Comparison of ENCODE assay signal across 8 mouse cellular contexts in genomic region chr13:12565621-12566390, GRCm38 (mm10). TPM values are rescaled to one million over a fixed set of nuclear protein-coding genes. Genes with fewer than 3 reads are reported as not detected.
DNase-seq lines count a peak whose midpoint lies in the region; ATAC-seq and TF ChIP-seq lines count a peak whose summit lies in the region.

Gene Ero1lb (plus strand): TSS chr13:12565874.

- TF ChIP-seq CTCF in bone marrow, adult 2 months (IDR thresholded peaks at IDR 0.05; ENCODE audit: control insufficient read depth, insufficient read depth, low read length) = no peak

- H3K4me2 ChIP-seq in embryonic facial prominence, embryonic 15.5 days (replicated peaks) = peak within 1 kb of the TSS; percentile 91
- H3K4me2 ChIP-seq in kidney, embryonic 14.5 days (replicated peaks; ENCODE audit: low read depth, low read length) = peak within 1 kb of the TSS; percentile 97
- H3K4me2 ChIP-seq in limb, embryonic 15.5 days = peak within 1 kb of the TSS; percentile 87

- peak within 1 kb of the TSS; percentile 65 for H3K9ac ChIP-seq in embryonic facial prominence, embryonic 15.5 days
- H3K9ac ChIP-seq in kidney, embryonic 14.5 days (ENCODE audit: low read depth, low read length) = peak within 1 kb of the TSS; percentile 68
- peak within 1 kb of the TSS; percentile 64 for H3K9ac ChIP-seq in limb, embryonic 15.5 days

- H3K9me3 ChIP-seq in embryonic facial prominence, embryonic 15.5 days (replicated peaks) = no peaks in the 10 kb centered on the region
- H3K9me3 ChIP-seq in kidney, embryonic 14.5 days (ENCODE audit: control insufficient read depth, low read length) = no peaks in the 10 kb centered on the region
- H3K9me3 ChIP-seq in limb, embryonic 15.5 days = no peaks in the 10 kb centered on the region

- peak within 1 kb of the TSS; percentile 93 for H3K4me3 ChIP-seq in bone marrow, adult 2 months (replicated peaks; ENCODE audit: control insufficient read depth, low read depth, low read length)
- H3K4me3 ChIP-seq in embryonic facial prominence, embryonic 15.5 days (replicated peaks) = peak within 1 kb of the TSS; percentile 80
- peak within 1 kb of the TSS; percentile 75 for H3K4me3 ChIP-seq in kidney, embryonic 14.5 days (ENCODE audit: low read length)
- peak within 1 kb of the TSS; percentile 80 for H3K4me3 ChIP-seq in limb, embryonic 15.5 days

- H3K27ac ChIP-seq in bone marrow, adult 2 months (ENCODE audit: control insufficient read depth, insufficient read depth, low read depth, low read length, poor library complexity) = peak within 1 kb of the TSS; percentile 73
- no peak within 1 kb of the TSS for H3K27ac ChIP-seq in embryonic facial prominence, embryonic 15.5 days (replicated peaks)
- no peak within 1 kb of the TSS for H3K27ac ChIP-seq in kidney, embryonic 14.5 days (ENCODE audit: low read depth, low read length)
- no peak within 1 kb of the TSS for H3K27ac ChIP-seq in limb, embryonic 15.5 days

- ATAC-seq in embryonic facial prominence, embryonic 15.5 days (ENCODE audit: insufficient number of reproducible peaks, low FRiP score, low TSS enrichment, low read depth) = peak; percentile 98
- ATAC-seq in kidney, embryonic 14.5 days (ENCODE audit: low FRiP score, low TSS enrichment) = peak; percentile 99
- ATAC-seq in limb, embryonic 15.5 days (ENCODE audit: insufficient number of reproducible peaks, low FRiP score, low TSS enrichment, low read depth) = peak; percentile 100

- no peaks in the 10 kb centered on the region for H3K36me3 ChIP-seq in embryonic facial prominence, embryonic 15.5 days
- H3K36me3 ChIP-seq in kidney, embryonic 14.5 days (ENCODE audit: control insufficient read depth, insufficient read depth, low read length) = no peaks in the 10 kb centered on the region
- no peaks in the 10 kb centered on the region for H3K36me3 ChIP-seq in limb, embryonic 15.5 days

- WGBS in bone marrow, adult 2 months = under 1% methylated on average over 73 of the region's 73 CpGs
- WGBS in embryonic facial prominence, embryonic 15.5 days = under 1% methylated on average over 73 of the region's 73 CpGs
- under 1% methylated on average over 70 of the region's 73 CpGs for WGBS in kidney, embryonic 14.5 days
- WGBS in limb, embryonic 15.5 days = under 1% methylated on average over 71 of the region's 73 CpGs

- peak; percentile 98 for DNase-seq in 416B (ENCODE audit: low read depth)
- peak; percentile 99 for DNase-seq in heart, adult 9 months (ENCODE audit: low spot score in 2 of 2)
- peak; percentile 81 to 96 for DNase-seq in monocyte, adult 2 months (ENCODE audit: low read depth in 1 of 2, low spot score in 2 of 2)
- DNase-seq in spleen, postnatal 36 days (ENCODE audit: low spot score in 2 of 2) = peak; percentile 99

- H3K4me1 ChIP-seq in bone marrow, adult 2 months (ENCODE audit: control insufficient read depth, insufficient read depth, low read length) = peaks cover 3% of the 10 kb centered on the region; the same call in 1 of the 2 replicates
- peaks cover 6% of the 10 kb centered on the region for H3K4me1 ChIP-seq in embryonic facial prominence, embryonic 15.5 days
- H3K4me1 ChIP-seq in kidney, embryonic 14.5 days (ENCODE audit: control insufficient read depth, insufficient read depth, low read length) = no peaks in the 10 kb centered on the region
- H3K4me1 ChIP-seq in limb, embryonic 15.5 days = peaks cover 9% of the 10 kb centered on the region; the same call in 1 of the 2 replicates

- TF ChIP-seq POLR2A in bone marrow, adult 2 months (IDR thresholded peaks at IDR 0.05; ENCODE audit: borderline replicate concordance, control insufficient read depth, low read depth, low read length) = peak; percentile 78

- no peaks in the 10 kb centered on the region for H3K27me3 ChIP-seq in embryonic facial prominence, embryonic 15.5 days
- no peaks in the 10 kb centered on the region for H3K27me3 ChIP-seq in kidney, embryonic 14.5 days (ENCODE audit: control insufficient read depth, insufficient read depth, low read length)
- H3K27me3 ChIP-seq in limb, embryonic 15.5 days = no peaks in the 10 kb centered on the region

RNA-seq across cellular contexts. Expression of gene Ero1lb, which starts in this region (rescaled TPM):
- polyA plus RNA-seq in bone marrow, adult 2 months (2011; ENCODE audit: insufficient read depth, insufficient read length, low replicate concordance, missing spikeins) = 3.7 and 6.7 TPM in 2 replicates
- 7.1 and 7.5 TPM in 2 replicates for polyA plus RNA-seq in embryonic facial prominence, embryonic 15.5 days (2015; fragmentation: Nextera tagmentation; extraction: Ambion mirVana)
- 5.6 and 8.5 TPM in 2 replicates for polyA plus RNA-seq in kidney, embryonic 14.5 days (2014; fragmentation: Nextera tagmentation; extraction: Ambion mirVana)
- 5.1 and 6.6 TPM in 2 replicates for polyA plus RNA-seq in limb, embryonic 15.5 days (2015; fragmentation: Nextera tagmentation; extraction: Ambion mirVana)
